Mouse (Mus musculus) small intestine, adult 2 months (tissue): Measurements from ENCODE around the gene Tas2r144. TPM values are rescaled to one million over a fixed set of nuclear protein-coding genes. Genes with fewer than 3 reads are reported as not detected.

ENCODE experiments used
- H3K27ac ChIP-seq: fragments of 200-500 bp; 2 replicates; pipeline ENCODE4 v1.5.1; 2012; ENCODE audit warnings: low read depth, low read length, control low read depth, inconsistent platforms; ENCODE audit not compliant: insufficient read depth
- H3K27me3 ChIP-seq: fragments of 200-500 bp; 2 replicates; pipeline ENCODE4 v1.6.1; 2012; ENCODE audit warnings: mild to moderate bottlenecking, moderate library complexity, low read length, inconsistent platforms; ENCODE audit not compliant: control insufficient read depth, insufficient read depth
- H3K36me3 ChIP-seq: fragments of 200-500 bp; 2 replicates; pipeline ENCODE4 v1.6.1; 2012; ENCODE audit warnings: mild to moderate bottlenecking, low read length, control low read depth, inconsistent platforms; ENCODE audit not compliant: control insufficient read depth, insufficient read depth
- H3K4me1 ChIP-seq: fragments of 200-500 bp; 2 replicates; pipeline ENCODE4 v1.6.1; 2012; ENCODE audit warnings: low read length, inconsistent platforms, mixed read lengths; ENCODE audit not compliant: control insufficient read depth, insufficient read depth, insufficient read length
- H3K4me3 ChIP-seq: fragments of 200-500 bp; 2 replicates; pipeline ENCODE4 v1.5.1; 2012; ENCODE audit warnings: low read depth, mild to moderate bottlenecking, control low read depth, inconsistent platforms, low read length, moderate library complexity
- CTCF ChIP-seq: fragments of 200-500 bp; IDR thresholded peaks from 2 replicates; pipeline ENCODE4 v1.5.1; 2012; ENCODE audit warnings: low read depth, mild to moderate bottlenecking, control low read depth, inconsistent platforms, low read length, moderate library complexity, mixed read lengths; ENCODE audit not compliant: insufficient replicate concordance, insufficient read length; ENCODE audit errors: extremely low read depth
- POLR2A ChIP-seq: fragments of 200-500 bp; IDR thresholded peaks from 2 replicates; pipeline ENCODE4 v1.6.1; 2012; ENCODE audit warnings: low read depth, mild to moderate bottlenecking, control low read depth, inconsistent platforms, low read length, moderate library complexity
- WGBS: fragments of 180-500 bp; shearing (Covaris S2); methylation state at CpG from one replicate; pipeline ENCODE4 v1.1.7; 2018; 5-methylcytosine and 5-hydroxymethylcytosine counted together
- polyA plus RNA-seq: library from polyadenylated mRNA; depleted of rRNA; stranded (reverse); fragments of >200 nt; gene quantifications from 2 replicates; pipeline ENCODE4 v1.2.3, GENCODE M21; 2012

The Tas2r144 gene
- polyA plus RNA-seq, 1 experiment = not detected

- WGBS = 12% methylated on average over 17 of the region's 17 CpGs
- peak overlapping the region; percentile 67; the same call in 1 of the 2 replicates for H3K27ac ChIP-seq
Measured at GRCm38 (mm10) chr6:42227240-42228101, 12.3 kb downstream of the Tas2r144 start.

GRCm38 (mm10) chr6:42229610-42230009 is 14.5 kb downstream of the Tas2r144 start:
- Histone ChIP-seq H3K27me3 (no peaks in the 10 kb centered on the region), H3K4me1 (peaks cover 4% of the 10 kb centered on the region)
- WGBS = 23% methylated on average over 4 of the region's 4 CpGs

More at GRCm38 (mm10) chr6:42227240-42228101, 12.3 kb downstream of the Tas2r144 start:
- Histone ChIP-seq H3K27me3 (no peaks in the 10 kb centered on the region), H3K36me3 (no peaks in the 10 kb centered on the region), H3K4me3 (no peak overlapping the region), H3K4me1 (peaks cover 4% of the 10 kb centered on the region)
- TF ChIP-seq CTCF = peak; percentile 19; the same call in 1 of the 2 replicates
- TF ChIP-seq POLR2A = no peak

GRCm38 (mm10) chr6:42231191-42231590 is 16.1 kb downstream of the Tas2r144 start:
- H3K4me1 ChIP-seq = peaks cover 2% of the 10 kb centered on the region
- WGBS = 95% methylated on average over 3 of the region's 3 CpGs
- no peak overlapping the region for H3K4me3 ChIP-seq
- no peaks in the 10 kb centered on the region for H3K27me3 ChIP-seq
- no peak overlapping the region for H3K27ac ChIP-seq
- H3K36me3 ChIP-seq = no peaks in the 10 kb centered on the region
- TF ChIP-seq POLR2A (no peak), CTCF (no peak)

More at GRCm38 (mm10) chr6:42229610-42230009, 14.5 kb downstream of the Tas2r144 start:
- TF ChIP-seq CTCF (no peak), POLR2A (peak; percentile 35; the same call in 1 of the 2 replicates)
- no peak overlapping the region for H3K4me3 ChIP-seq
- no peak overlapping the region for H3K27ac ChIP-seq
- H3K36me3 ChIP-seq = no peaks in the 10 kb centered on the region

DNA sequence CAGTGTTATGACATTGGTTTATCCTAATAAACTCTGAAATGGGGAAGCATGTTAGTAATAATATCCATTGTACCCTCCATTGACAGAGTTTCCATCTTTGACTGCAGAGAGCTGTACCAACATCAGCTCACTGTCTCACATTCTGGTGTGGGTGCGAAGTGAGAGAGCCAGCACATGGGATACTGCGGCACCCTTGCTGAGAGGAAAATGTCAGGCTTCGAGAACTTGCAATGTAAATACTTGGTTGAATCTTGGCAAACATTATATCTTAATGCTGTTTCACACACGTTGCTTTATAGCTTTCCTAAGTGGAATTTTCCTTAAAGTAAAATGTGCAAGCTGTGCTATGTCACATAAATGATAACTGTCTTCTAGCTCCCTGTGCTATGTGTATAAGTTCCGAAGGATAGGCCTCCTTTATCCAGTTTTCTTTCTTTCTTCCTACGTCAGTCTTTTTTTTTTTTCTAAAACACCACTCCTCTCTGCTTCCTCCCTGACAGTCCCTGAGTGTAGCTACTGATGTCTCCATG is 22.2 kb downstream of the Tas2r144 start:
- TF ChIP-seq CTCF (no peak), POLR2A (no peak)
- H3K36me3 ChIP-seq = no peaks in the 10 kb centered on the region
- 67% methylated on average over 6 of the region's 6 CpGs for WGBS

DNA sequence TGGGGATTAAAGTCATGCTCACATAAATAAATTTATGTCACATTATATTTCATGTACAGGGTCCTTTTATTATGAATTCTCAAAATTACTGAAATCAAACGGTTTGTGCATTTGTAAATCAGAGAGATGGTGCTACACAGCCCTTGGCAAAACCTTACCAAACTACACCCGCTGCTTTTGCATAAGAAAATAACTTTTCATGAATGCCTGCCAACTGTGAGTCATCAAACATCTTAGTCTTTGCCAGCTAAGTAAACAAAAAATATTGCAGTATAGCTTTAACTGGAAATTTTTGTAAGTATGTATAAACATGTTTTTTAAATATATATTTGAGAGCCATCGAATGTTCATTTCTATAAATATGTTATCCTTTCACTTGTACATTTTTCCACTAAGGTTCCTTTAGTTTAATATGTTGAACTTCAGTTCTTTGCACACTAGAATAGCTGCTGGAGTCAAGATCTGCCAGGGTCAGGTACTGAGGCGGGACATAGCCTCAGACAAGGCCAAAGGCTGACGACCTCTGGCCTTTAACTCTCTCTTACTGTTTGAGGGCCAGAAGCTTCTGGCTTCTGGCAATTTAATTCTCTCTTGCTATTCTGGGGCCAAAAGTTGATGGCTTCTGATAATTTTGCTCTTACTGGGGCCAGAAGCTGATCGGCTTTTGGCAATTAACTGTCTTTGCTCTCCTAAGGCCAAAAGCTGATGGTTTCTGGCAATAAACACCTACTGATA is 26.4 kb downstream of the Tas2r144 start:
- no peaks in the 10 kb centered on the region for H3K36me3 ChIP-seq
- no peak overlapping the region for H3K4me3 ChIP-seq
- WGBS = 41% methylated on average over 6 of the region's 6 CpGs
- no peaks in the 10 kb centered on the region for H3K27me3 ChIP-seq
- TF ChIP-seq POLR2A (no peak), CTCF (no peak)
- H3K4me1 ChIP-seq = peaks cover 7% of the 10 kb centered on the region
- no peak overlapping the region for H3K27ac ChIP-seq

More for the DNA sequence above, 22.2 kb downstream of the Tas2r144 start:
- no peaks in the 10 kb centered on the region for H3K27me3 ChIP-seq
- H3K27ac ChIP-seq = no peak overlapping the region
- H3K4me1 ChIP-seq = no peaks in the 10 kb centered on the region
- no peak overlapping the region for H3K4me3 ChIP-seq

GRCm38 (mm10) chr6:42245711-42246353 is 30.7 kb downstream of the Tas2r144 start, which contains the start of gene Gstk1:
Gstk1 (plus strand) TSS chr6:42245935.
- Histone ChIP-seq H3K36me3 (no peaks in the 10 kb centered on the region), H3K27me3 (no peaks in the 10 kb centered on the region), H3K27ac (peak within 1 kb of the TSS; percentile 59), H3K4me3 (peak within 1 kb of the TSS; percentile 90), H3K4me1 (peaks cover 7% of the 10 kb centered on the region)
- WGBS = 2% methylated on average over 28 of the region's 28 CpGs
- no peak for TF ChIP-seq CTCF
- peak; percentile 78; the same call in 1 of the 2 replicates for TF ChIP-seq POLR2A

DNA sequence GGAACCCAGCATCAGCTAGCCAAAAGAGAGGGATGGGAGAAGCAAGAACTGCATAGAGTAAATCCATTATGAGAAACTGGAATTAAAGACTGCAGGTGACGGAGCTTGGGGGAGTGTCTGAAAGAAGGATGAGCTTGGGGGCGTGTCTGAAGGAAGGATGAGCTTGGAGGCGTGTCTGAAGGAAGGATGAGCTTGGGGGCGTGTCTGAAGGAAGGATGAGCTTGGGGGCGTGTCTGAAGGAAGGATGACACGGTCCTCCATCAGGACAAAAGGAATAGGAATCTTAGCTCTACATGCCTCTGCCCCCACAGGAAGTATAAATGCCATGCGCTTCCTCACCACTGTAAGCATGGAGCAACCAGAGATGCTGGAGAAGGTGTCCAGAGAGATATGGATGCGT is 32.0 kb downstream of the Tas2r144 start:
- H3K27ac ChIP-seq = no peak overlapping the region
- H3K27me3 ChIP-seq = no peaks in the 10 kb centered on the region
- no peaks in the 10 kb centered on the region for H3K36me3 ChIP-seq
- WGBS = 54% methylated on average over 8 of the region's 8 CpGs
- TF ChIP-seq POLR2A (no peak), CTCF (no peak)
- H3K4me1 ChIP-seq = peaks cover 7% of the 10 kb centered on the region
- H3K4me3 ChIP-seq = no peak overlapping the region
